Mouse (Mus musculus) lung, adult 2 months (tissue): ENCODE data around the gene Faap24.

Experiments used
- CTCF ChIP-seq: fragments of 200-500 bp; IDR thresholded peaks from 2 replicates; pipeline ENCODE4 v1.5.1; 2011; ENCODE audit warnings: mild to moderate bottlenecking, low read length, control low read depth; ENCODE audit not compliant: insufficient read depth
- POLR2A ChIP-seq: fragments of 200-500 bp; IDR thresholded peaks from 2 replicates; pipeline ENCODE4 v1.6.1; 2011; ENCODE audit warnings: low read depth, mild to moderate bottlenecking, control low read depth, low read length, borderline replicate concordance; ENCODE audit errors: extremely low read depth

DNA sequence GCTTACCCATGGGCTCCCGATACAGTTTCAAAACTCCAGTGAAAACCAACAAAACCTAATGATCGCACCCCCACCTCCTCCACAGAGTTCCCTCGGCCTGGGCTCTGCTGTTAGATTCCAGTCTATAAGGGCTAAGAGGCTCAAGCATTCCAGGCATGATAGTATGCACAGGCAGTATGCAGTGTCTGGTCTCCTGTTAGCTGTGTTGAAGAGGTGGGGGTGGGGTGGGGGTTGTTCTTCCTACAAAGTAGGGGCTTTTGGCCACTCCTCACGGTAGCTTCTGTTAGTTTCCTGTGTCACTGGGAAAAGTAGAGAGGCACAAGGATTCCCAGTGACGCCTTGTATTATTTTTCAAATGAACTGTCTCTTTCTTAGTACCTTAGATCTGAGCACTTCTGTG, 34.4 kb downstream of the Faap24 start:
- no peak for TF ChIP-seq CTCF
- no peak for TF ChIP-seq POLR2A
